Mouse (Mus musculus) mouse trophoblast stem cell (cell line): ENCODE results near the gene Perm1.

Experiments
- in situ Hi-C, 2 experiments: fragments of 300-500 bp; cut with MseI, MboI; formaldehyde crosslinking; loops; 2 replicates in 1 of 2; 3 replicates in 1 of 2; pipeline ENCODE4 v1.15.1; 2025

Perm1 gene

GRCm38 (mm10) chr4:156215649-156216048, at the start of gene Perm1:
Gene Perm1 (plus strand): TSS chr4:156215868.
- in situ Hi-C loops, result no loop called here

DNA sequence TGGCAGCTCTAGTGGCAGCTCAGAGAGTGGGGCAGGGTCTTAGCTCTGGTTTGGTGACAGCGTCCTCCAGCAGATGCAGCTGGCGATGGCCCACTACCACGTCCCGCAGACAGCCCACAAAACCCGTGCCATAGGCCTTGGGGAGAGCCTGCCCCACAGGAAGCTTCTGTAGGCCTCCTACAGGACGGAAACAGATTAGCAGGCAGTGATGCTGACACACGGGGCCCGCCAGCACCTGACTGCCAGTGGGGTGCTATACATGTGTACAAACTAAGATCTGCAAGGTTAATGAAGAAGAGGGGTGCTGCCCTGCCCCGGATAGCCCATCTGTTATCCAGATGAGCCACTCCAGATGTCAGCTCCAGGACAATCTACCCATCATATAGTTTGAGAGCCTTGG, 49.2 kb upstream of the Perm1 start:
- in situ Hi-C loops, result no loop called here

GRCm38 (mm10) chr4:156168611-156169010, 47.1 kb upstream of the Perm1 start:
- in situ Hi-C loops, result no loop called here

GRCm38 (mm10) chr4:156169129-156169528, 46.5 kb upstream of the Perm1 start:
- in situ Hi-C loops, result no loop called here

DNA sequence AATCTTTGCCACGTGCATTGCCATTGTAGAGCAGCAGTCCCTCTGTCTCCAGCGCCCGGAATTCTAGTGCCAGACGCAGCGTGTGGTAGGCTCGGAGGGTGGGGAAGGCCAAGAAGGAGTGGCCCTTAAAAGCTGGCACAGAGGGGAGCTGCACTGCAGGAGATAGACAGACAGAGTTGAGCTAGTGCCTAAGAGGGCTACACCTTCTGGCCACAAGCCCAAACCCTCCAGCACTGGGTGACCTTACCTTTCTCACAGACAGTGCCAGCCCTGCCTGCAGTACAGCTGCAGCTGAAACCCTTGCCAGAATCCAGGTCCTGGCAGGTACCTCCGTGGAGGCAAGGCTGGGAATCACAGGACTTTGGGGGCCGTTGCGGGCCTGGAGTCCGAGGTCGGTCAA, 43.8 kb upstream of the Perm1 start:
- in situ Hi-C loops, result no loop called here

DNA sequence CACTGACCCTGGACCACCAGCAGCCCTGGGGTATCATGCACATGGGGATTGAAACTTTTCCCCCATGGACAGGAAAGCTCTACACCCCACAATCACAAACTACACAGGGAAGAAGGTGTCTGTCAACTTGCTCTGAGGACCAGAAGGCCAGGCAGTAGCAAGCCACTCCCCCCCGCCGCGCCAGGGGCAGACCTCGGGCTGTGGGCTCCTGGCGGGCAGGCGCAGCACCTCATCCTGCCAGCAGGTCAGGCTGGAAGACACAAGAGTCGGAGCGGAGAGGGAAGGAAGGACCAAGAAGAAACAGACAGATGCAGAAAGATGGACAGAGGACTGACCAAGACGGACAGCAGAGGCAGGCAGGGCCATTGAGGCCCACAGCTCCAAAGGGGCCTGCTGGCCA, 38.0 kb upstream of the Perm1 start:
- in situ Hi-C loops, result no loop called here

- in situ Hi-C loops, result no loop called here
These were observed 31.9 kb upstream of the Perm1 start for GRCm38 (mm10) chr4:156183747-156184146.

- in situ Hi-C loops, result no loop called here
These were observed 31.2 kb upstream of the Perm1 start for GRCm38 (mm10) chr4:156184291-156184954.

- in situ Hi-C loops, result no loop called here
These were observed 30.2 kb upstream of the Perm1 start for GRCm38 (mm10) chr4:156185456-156185949.

DNA sequence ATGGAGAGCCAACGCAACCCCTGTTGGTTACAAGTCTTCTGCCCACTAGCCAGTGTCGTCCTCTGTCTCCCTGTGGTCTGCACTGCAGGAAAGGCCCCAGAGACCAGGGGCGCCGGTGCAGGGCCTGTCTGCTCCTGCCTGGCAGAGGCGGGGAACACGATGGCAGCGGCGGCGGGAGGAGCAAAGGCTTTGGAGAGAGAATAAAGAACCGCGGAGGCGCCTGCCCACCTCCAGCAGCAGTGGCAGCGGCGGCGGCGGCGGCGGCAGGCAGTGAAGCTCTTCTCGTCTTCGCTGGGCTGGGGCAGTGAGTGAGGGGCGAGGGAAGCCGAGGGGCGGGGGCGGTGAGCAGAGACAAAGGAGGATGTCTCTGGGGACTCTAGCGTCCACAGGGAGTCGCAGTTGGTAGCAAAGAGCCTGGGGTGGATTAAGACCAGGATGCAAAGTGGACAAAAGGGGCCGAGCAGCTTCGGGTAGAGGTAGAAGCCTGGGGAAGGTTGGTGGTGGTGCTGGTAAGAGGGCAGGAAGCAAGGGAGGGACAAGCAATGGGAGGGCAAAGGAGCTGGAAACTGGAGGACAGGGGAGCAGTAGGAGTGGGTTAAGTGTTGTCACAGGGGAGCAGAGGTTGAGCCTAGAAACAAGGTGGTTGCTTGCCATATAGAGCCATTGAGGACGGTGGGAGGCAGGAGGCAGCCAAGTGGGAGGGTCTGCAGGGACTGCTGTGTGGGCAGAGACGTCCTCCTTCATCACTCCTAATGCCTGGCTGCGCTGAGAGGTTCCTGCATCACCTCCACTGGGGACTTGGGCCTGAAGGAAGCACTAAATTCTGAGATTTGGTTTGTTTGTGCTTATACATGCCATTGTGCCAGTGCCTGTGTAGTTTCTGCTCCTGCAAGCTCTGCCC, 29.5 kb upstream of the Perm1 start:
- in situ Hi-C loops, result no loop called here

GRCm38 (mm10) chr4:156188162-156188810, 27.4 kb upstream of the Perm1 start:
- in situ Hi-C loops, result no loop called here

DNA sequence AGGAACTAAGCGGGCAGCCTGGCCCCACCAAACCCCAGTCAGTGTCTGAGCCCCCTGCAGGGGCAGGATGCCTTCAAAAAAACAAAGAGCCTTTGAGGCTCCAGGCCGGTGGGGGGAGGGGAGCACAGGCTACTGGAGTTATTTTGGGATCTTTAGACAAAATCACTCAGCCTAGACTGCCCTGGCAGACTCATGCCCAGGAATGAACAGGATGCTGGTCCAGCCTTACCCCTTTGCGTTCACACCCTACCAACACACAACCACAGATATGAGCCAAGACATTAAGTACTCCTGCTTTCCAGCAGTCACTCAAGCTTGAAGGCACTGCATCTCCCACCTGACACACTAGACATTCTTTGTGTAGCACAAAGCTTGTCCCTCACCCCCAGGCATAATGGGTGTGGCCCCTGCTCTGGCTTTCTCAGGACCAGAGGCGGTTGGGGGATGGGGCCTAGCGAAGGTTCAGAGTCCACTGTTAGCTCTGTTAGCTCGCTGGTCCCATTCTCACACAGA, 26.8 kb upstream of the Perm1 start:
- in situ Hi-C loops, result no loop called here

DNA sequence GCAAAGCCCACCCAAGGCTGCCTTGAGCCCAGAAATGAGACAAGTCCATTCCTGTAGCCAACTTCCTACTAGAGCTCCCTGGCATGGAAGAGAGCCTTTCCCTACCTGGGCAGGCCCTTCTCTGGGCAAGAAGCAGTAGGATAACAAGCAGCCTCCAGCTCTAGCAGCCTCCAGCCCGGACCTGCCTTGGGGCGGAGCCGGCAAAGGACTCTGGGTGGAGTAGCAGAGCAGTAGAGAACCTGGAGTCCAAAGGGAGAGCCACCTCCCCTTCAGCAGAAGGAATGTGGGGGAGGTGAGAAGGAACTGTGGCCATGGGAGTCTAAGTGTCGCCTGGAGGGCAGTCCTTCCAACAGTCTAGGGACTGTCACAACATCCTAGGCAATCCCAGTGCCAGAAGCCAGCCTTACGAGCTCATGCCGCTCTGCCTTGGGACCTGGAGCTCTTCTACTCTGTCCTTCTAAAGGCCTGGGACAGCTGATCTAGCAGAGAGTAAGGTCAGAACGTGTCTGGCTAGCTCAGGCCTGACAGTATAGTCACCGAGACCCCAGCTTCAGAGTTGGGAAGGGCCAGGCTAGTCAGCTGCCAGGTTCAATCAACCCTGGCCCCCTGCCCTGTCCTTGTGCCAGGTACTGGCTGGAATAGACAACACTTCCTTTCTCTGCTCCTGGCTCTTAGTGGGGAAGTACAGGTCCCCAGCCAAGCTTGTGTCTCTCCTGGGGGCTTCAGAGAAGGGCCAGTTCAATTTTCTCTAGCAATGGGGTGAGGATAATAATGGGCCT, 23.1 kb upstream of the Perm1 start:
- in situ Hi-C loops, result no loop called here

GRCm38 (mm10) chr4:156193200-156193590, 22.5 kb upstream of the Perm1 start:
- in situ Hi-C loops, result no loop called here

- in situ Hi-C loops, result no loop called here
These were observed 21.8 kb upstream of the Perm1 start for GRCm38 (mm10) chr4:156193906-156194305.

DNA sequence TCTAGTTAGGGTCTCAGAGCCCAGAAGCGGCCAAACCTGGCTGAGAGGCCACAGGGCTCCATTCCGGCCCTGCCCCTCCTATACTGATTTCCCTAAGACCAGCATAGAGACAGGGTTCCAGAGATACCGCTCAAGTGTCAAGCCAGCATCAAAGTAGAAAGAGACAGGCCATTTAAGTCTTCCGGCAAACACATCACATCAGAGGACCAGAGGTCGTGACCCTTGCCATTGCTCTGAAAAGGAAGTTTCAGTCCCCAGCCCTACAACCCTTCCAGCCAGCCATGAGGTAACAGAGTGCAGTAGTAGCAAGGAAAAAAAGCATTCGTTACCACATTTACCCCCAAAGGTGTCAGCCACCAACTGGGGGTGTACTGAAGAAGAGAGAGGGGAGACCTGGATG, 21.3 kb upstream of the Perm1 start:
- in situ Hi-C loops, result no loop called here

DNA sequence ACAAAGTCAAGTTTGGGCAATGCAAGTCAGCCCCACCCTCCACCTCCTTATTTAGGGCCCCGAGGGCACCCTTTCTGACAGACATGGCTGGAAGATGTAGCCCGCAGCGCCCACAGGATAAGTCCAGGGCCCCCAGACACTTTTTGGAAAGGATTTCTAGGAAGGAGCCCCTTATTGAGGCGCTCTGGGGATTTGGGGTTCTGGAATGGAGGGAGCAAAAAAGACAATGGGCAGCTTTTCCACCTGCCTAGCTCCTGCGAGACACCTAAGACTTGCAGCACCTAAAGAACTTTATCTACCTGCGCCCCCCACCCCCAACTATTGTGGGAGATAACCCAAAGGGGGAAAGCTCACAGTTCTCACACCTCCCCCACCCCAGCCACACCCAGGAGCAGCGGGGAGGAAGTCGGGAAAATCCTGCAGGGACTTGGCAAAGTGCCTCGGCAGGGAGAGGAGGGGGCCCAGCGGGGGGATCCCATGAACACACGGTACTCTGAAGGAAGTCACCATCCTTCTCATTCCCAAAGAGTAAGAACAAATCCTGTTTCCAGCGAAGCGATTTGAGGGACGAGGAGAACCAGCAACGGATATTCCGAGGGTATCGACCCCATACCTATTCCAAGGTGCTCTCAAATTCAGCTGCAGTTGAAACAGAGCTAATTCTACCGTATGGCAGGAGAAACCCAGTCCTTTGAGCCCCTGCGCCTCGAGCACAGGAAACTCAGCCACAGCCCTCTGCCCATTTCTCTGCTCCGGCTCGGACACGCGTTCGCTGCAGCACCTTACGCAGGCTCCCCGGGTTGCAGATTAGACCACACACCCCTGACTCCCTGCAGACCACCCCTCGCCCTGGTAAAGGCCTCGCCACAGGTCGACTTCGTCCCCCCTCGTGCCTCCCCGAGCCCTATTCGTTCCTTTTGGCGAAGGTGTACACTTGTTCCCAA, 19.5 kb upstream of the Perm1 start:
- in situ Hi-C loops, result no loop called here

- in situ Hi-C loops, result no loop called here
These were observed 18.4 kb upstream of the Perm1 start, which contains the start of gene Agrn for GRCm38 (mm10) chr4:156197131-156197828. Gene Agrn (minus strand): TSS chr4:156197488.

DNA sequence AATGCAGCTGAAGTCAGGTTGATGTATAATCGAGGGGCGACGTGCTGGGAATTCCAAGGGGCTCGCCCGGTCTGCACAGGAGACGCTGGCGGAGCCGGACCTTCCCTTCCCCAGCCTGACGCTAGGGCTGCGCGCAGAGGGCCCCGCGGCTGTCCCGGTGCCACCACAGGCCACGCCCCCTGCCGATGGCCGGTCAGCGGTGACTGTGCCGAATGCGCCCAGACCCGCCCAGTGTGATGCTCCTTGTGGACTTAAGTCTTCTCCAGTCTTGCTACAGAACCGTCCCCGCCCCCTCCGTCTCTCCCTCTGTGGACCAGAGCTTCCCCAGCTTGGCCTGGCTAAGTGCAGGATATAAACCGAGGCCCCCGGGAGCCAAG, 17.9 kb upstream of the Perm1 start:
- in situ Hi-C loops, result no loop called here
